Mouse (Mus musculus): ENCODE results near the gene Tle2. TPM values are rescaled to one million over a fixed set of nuclear protein-coding genes. Genes with fewer than 3 reads are reported as not detected.

Gene Tle2
- polyA plus RNA-seq, 1 experiment, result 97.8 TPM

DNA sequence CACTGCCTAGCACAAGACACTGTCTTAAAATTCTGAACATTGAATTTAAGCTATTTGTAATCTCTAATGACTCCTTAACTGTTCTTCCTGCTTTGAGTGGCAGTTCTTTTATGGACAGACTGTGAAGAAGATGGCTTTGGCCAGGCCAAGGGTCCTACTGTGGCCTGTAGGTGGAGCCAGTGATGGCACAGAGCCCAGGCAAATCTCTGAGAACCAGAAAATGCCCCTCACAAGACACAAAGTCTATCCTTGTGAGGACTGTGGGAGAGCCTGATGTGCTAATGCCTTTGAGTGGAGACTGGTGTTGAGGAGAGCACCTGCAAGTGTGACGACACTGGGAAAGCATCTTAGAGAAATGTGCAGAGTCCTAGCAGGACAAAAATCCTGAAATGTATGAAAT is 33.9 kb downstream of the Tle2 start:
- no peak overlapping the region for H3K27ac ChIP-seq (ENCODE audit: insufficient read depth, low read length)

DNA sequence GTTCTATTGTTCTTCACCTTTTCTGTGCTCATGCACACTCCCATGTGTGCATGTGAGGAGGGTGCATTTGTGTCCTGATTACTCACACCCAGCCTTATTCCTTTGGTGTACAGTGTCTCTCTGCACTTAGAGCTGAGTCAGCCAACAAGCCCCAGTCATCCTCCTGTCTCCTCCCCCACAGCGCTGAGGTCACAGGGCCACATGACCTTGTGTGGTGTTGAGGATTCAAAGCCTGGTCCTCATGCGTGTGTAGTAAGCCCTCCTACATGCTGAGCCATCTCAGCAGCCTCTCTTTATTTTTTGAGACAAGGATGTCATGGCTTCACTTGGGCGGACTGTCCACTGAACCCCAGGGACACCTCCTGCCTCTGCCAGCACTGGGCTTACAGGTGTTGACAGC is 38.4 kb downstream of the Tle2 start:
- Histone ChIP-seq H3K4me3 (ENCODE audit: insufficient read depth, low read length) (no peak overlapping the region), H3K27ac (ENCODE audit: insufficient read depth, low read length) (no peak overlapping the region), H3K4me1 (ENCODE audit: control insufficient read depth, insufficient read depth, low read length) (no peaks in the 10 kb centered on the region)
- no peak for TF ChIP-seq CTCF (IDR thresholded peaks at IDR 0.05; ENCODE audit: extremely low read depth, insufficient read depth, low read length)
- TF ChIP-seq POLR2A (IDR thresholded peaks at IDR 0.05; ENCODE audit: extremely low read depth, insufficient read depth, low read length), result no peak

More for the DNA sequence above, 33.9 kb downstream of the Tle2 start:
- peaks cover 4% of the 10 kb centered on the region; the same call in 1 of the 2 replicates for H3K4me1 ChIP-seq (ENCODE audit: control insufficient read depth, insufficient read depth, low read length)
- no peak for TF ChIP-seq POLR2A (IDR thresholded peaks at IDR 0.05; ENCODE audit: extremely low read depth, insufficient read depth, low read length)
- TF ChIP-seq CTCF (IDR thresholded peaks at IDR 0.05; ENCODE audit: extremely low read depth, insufficient read depth, low read length), result no peak
- no peak overlapping the region for H3K4me3 ChIP-seq (ENCODE audit: insufficient read depth, low read length)

DNA sequence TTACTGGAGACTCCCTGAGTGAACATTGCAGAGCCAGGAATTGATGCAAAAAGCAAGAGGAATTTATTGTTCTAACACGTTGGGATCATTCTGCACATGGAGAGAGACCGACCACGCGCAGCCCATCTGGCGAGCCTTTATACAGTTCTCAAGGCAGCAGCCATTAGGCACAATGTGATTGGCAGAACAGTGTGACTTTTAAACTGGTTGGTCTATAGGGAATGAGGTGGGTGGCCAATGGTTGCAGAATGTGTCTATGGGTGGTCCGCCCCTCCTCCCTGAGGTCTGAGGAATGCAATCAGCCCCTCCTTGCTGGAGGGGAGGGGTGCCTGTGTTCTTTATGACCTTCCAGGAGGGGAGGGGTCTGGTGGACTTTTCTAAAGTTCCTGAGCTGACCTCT is 41.1 kb downstream of the Tle2 start:
- TF ChIP-seq CTCF (IDR thresholded peaks at IDR 0.05; ENCODE audit: extremely low read depth, insufficient read depth, low read length) (no peak), POLR2A (IDR thresholded peaks at IDR 0.05; ENCODE audit: extremely low read depth, insufficient read depth, low read length) (no peak)
- Histone ChIP-seq H3K27ac (ENCODE audit: insufficient read depth, low read length) (no peak overlapping the region), H3K4me1 (ENCODE audit: control insufficient read depth, insufficient read depth, low read length) (no peaks in the 10 kb centered on the region), H3K4me3 (ENCODE audit: insufficient read depth, low read length) (no peak overlapping the region)

DNA sequence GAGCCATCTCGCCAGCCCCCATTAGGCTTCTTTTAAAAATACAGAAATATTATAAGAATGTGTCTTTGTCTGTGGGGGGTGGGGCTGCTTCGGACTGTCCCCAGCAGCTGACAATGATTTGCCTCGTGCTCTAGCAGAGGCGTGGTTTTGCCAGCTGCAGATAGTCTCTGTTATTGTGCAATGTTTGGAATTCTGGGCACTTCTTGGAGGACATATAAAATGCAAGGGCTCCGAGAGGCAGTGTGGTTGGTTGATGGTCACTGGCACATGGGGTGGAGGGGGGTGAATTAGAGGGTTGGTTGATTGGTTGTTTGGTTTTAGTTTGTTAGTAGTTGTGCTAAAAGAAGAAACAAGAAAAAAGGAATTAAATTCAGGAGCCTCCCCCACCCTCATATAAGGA is 45.6 kb downstream of the Tle2 start:
- Histone ChIP-seq H3K4me3 (ENCODE audit: insufficient read depth, low read length) (no peak overlapping the region), H3K27ac (ENCODE audit: insufficient read depth, low read length) (no peak overlapping the region), H3K4me1 (ENCODE audit: control insufficient read depth, insufficient read depth, low read length) (no peaks in the 10 kb centered on the region)
- TF ChIP-seq CTCF (IDR thresholded peaks at IDR 0.05; ENCODE audit: extremely low read depth, insufficient read depth, low read length) (no peak), POLR2A (IDR thresholded peaks at IDR 0.05; ENCODE audit: extremely low read depth, insufficient read depth, low read length) (no peak)

DNA sequence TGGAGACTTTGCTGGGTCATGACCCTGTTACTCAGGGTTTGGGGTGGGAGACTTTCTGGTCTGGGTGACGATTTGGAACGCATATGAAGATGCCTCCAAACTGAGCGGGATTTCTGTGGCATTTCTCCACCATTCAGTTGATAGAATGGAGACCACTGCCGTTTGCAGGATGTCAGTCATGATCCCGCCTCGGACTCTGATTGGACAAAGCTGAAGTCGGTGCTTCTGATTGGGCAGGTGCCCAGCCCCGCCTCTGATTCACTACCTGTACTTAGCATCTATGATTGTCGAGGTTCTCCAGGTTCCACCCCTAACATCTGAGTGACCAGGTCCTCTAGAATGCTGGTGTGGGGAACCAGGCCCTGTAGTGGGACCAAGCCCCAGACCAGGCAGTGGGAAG is 46.4 kb downstream of the Tle2 start:
- TF ChIP-seq CTCF (IDR thresholded peaks at IDR 0.05; ENCODE audit: extremely low read depth, insufficient read depth, low read length) (no peak), POLR2A (IDR thresholded peaks at IDR 0.05; ENCODE audit: extremely low read depth, insufficient read depth, low read length) (no peak)
- H3K4me1 ChIP-seq (ENCODE audit: control insufficient read depth, insufficient read depth, low read length), result no peaks in the 10 kb centered on the region
- H3K27ac ChIP-seq (ENCODE audit: insufficient read depth, low read length), result no peak overlapping the region
- H3K4me3 ChIP-seq (ENCODE audit: insufficient read depth, low read length), result no peak overlapping the region

DNA sequence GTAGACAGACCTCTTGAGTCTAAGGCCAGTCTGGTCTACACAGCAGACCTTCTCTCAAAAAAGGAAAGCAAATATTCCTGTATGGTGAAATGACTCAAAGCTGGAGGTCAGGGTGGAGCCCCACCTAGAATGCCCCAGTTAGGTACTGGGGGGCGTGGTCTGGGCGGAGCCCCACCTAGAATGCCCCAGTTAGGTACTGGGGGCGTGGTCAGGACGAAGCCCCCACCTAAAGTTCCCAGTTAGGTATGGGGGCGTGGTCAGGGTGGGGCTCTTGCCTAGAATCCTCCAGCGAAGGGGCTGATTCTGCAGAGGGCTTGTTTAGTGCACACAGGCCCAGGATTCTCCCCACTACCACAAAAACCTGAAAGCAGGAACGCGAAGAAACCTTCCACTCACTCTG is 49.1 kb downstream of the Tle2 start:
- no peak for TF ChIP-seq CTCF (IDR thresholded peaks at IDR 0.05; ENCODE audit: extremely low read depth, insufficient read depth, low read length)
- no peak for TF ChIP-seq POLR2A (IDR thresholded peaks at IDR 0.05; ENCODE audit: extremely low read depth, insufficient read depth, low read length)
- no peaks in the 10 kb centered on the region for H3K4me1 ChIP-seq (ENCODE audit: control insufficient read depth, insufficient read depth, low read length)
- no peak overlapping the region for H3K4me3 ChIP-seq (ENCODE audit: insufficient read depth, low read length)
- no peak overlapping the region for H3K27ac ChIP-seq (ENCODE audit: insufficient read depth, low read length)

DNA sequence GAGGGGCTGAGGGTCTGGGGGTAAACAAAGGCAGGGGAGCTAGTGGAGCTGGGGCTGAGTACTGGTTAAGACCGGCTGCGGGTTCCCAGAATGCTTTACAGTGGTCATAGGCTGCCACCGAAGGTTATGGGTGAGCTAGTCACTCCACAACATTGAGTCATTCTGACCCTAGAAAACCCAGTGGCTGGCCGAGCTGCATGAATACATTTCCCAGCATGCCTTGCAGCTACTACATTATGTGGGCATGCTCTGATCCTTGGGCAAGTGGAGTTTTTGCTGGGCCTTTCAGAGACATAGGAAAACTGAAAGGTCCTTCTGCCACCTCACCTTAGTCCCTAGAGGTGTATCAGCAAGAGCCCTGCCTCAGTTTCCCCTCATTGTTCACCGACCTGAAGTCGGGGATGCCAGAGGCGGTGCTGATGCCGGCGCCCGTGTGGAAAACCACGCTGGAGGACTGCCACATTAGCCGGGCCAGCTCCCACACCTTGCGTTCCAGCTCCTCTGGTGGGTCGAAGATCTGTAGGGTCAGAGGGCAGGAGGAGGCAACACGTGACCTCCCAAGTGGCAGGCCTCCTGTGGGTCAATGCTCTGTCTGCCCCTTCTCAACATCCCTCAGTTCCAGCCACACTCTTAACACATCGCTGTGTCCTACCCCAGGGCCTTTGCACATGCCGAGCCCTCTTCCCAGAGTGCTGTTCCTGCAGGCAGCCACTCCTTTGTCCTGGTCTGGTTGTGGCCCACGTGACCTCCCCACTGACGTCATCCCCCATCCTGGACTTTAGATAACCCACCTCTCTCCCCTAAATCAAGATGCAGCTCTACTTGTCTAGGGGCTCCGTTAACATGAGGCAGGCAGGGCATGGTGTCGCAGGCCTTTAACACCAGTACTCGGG is 52.0 kb downstream of the Tle2 start:
- Histone ChIP-seq H3K27ac (ENCODE audit: insufficient read depth, low read length) (no peak overlapping the region), H3K4me1 (ENCODE audit: control insufficient read depth, insufficient read depth, low read length) (no peaks in the 10 kb centered on the region), H3K4me3 (ENCODE audit: insufficient read depth, low read length) (peak overlapping the region; percentile 71)
- TF ChIP-seq POLR2A (IDR thresholded peaks at IDR 0.05; ENCODE audit: extremely low read depth, insufficient read depth, low read length), result no peak
- TF ChIP-seq CTCF (IDR thresholded peaks at IDR 0.05; ENCODE audit: extremely low read depth, insufficient read depth, low read length), result no peak

DNA sequence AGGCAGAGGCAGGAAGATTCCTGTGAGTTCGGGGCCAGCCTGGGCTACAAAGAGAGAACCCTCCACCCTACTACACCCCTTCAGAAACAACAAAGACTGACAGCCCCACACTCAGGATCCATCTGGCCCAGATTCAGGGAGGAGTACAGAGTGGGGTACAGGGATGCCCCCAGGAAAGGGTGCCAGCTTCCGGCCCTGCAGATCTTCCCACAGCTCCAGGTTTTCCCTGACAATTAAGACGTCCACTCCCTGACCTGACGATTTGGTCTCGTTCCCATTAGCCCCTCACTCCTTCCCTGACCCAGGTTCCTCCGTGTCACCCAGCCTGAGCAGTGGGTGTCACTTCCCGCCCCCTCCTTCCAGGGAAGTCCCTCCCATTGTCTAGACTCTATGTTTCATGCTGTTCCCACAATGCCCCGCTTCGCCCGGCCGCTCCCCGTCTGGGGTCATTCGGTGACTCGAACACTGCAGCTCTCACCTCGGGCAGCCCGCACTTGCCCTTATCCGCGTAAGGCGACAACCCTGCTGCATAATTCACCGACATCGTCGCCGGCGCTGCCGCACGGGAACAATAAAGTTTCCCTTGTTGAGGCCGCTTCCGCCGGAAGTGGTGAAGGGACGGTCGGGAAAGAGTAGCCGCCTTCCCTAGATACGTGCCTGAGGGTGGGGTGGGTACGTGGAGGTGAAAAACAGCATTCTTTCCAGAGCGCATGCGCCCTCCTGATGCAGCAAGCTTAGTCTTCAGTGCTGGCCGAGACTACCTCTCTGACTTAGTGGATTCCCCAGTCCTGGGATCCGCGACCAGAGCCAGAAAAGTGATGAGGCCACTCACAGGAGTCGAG is 52.9 kb downstream of the Tle2 start, which contains the start of gene Sirt6:
Sirt6 (minus strand) TSS at position 804 of the 842 bp plus-strand sequence.
- H3K4me3 ChIP-seq (ENCODE audit: insufficient read depth, low read length), result peak within 1 kb of the TSS; percentile 71
- no peaks in the 10 kb centered on the region for H3K4me1 ChIP-seq (ENCODE audit: control insufficient read depth, insufficient read depth, low read length)
- peak; percentile 92 for TF ChIP-seq POLR2A (IDR thresholded peaks at IDR 0.05; ENCODE audit: extremely low read depth, insufficient read depth, low read length)
- no peak for TF ChIP-seq CTCF (IDR thresholded peaks at IDR 0.05; ENCODE audit: extremely low read depth, insufficient read depth, low read length)
- H3K27ac ChIP-seq (ENCODE audit: insufficient read depth, low read length), result peak within 1 kb of the TSS; percentile 14; the same call in 1 of the 2 replicates

DNA sequence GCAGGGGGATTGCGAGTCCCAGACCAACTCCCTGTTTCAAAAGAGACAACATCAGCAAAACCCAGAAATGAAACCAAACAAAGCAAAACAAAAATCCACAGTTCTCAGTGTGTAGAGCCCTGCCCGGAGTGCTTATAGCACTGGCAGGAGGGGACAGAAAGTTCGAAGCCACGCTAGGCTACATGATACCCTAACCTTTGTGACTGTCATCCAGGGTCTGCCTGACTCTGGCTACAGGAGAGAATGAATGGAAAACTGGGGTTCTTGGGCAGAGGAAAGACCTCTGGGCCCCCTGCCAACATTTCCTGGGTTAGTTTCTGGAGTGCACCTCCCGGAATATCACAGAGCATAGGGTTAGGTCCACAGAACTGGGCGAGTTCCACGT is 53.5 kb downstream of the Tle2 start:
- Histone ChIP-seq H3K27ac (ENCODE audit: insufficient read depth, low read length) (peak overlapping the region; percentile 14; the same call in 1 of the 2 replicates), H3K4me1 (ENCODE audit: control insufficient read depth, insufficient read depth, low read length) (no peaks in the 10 kb centered on the region), H3K4me3 (ENCODE audit: insufficient read depth, low read length) (peak overlapping the region; percentile 71)
- TF ChIP-seq POLR2A (IDR thresholded peaks at IDR 0.05; ENCODE audit: extremely low read depth, insufficient read depth, low read length) (no peak), CTCF (IDR thresholded peaks at IDR 0.05; ENCODE audit: extremely low read depth, insufficient read depth, low read length) (no peak)

Data from cortical plate, adult 2 months (tissue).